Mouse (Mus musculus): Measurements from ENCODE around the gene Fcrlb. TPM values are rescaled to one million over a fixed set of nuclear protein-coding genes. Genes with fewer than 3 reads are reported as not detected.

The Fcrlb gene
- under 1 TPM in 1 of 2 experiments, not detected in 1; 0.49 TPM for polyA plus RNA-seq (2017; shearing (Covaris generic))

GRCm38 (mm10) chr1:170912891-170913615 is at the start of gene Fcrlb:
Gene Fcrlb, minus strand, starts transcription at chr1:170912941.

GRCm38 (mm10) chr1:170927378-170927777 is 14.6 kb upstream of the Fcrlb start, which contains the start of gene Fcrla:
Gene Fcrla, minus strand, starts transcription at chr1:170927583.

GRCm38 (mm10) chr1:170884978-170885561 is 27.7 kb downstream of the Fcrlb start, which contains the start of the genes Gm26620 and Dusp12:
Gene Gm26620, plus strand, starts transcription at chr1:170885065.
Gene Dusp12, minus strand, starts transcription at chr1:170885540.

GRCm38 (mm10) chr1:170867691-170868105 is 45.0 kb downstream of the Fcrlb start, which contains the start of gene Atf6:
Gene Atf6, minus strand, starts transcription at chr1:170867771.

Other genes starting within 250 kb of the Fcrlb start
- gene Atf6, start 45.2 kb downstream of the Fcrlb start, polyA plus RNA-seq (2017; shearing (Covaris generic)) = 10 to 100 TPM in 1 of 2 experiments, 1 to 10 TPM in 1; 8.7 to 12.1 TPM
- gene Gm26620, start 27.9 kb downstream of the Fcrlb start, polyA plus RNA-seq (2017; shearing (Covaris generic)) = not detected
- gene Dusp12, start 27.4 kb downstream of the Fcrlb start, polyA plus RNA-seq (2017; shearing (Covaris generic)) = 10 to 100 TPM; 24.2 to 31.6 TPM
- gene Fcrla, start 14.6 kb upstream of the Fcrlb start, polyA plus RNA-seq (2017; shearing (Covaris generic)) = 1 to 10 TPM in 1 of 2 experiments, under 1 TPM in 1; 0.49 to 1.1 TPM
- gene Fcgr2b, start 63.6 kb upstream of the Fcrlb start, polyA plus RNA-seq (2017; shearing (Covaris generic)) = 10 to 100 TPM in 1 of 2 experiments, under 1 TPM in 1; 0.27 to 11.4 TPM
- gene Fcgr4, start 106.0 kb upstream of the Fcrlb start, polyA plus RNA-seq (2017; shearing (Covaris generic)) = 1 to 10 TPM in 1 of 2 experiments, under 1 TPM in 1; 0.60 to 5.1 TPM
- 10 to 100 TPM in 1 of 2 experiments, 1 to 10 TPM in 1; 2.9 to 14.3 TPM for gene Fcgr3, start 152.0 kb upstream of the Fcrlb start, polyA plus RNA-seq (2017; shearing (Covaris generic))
- under 1 TPM; 0.44 to 0.68 TPM for gene Cfap126, start 201.0 kb upstream of the Fcrlb start, polyA plus RNA-seq (2017; shearing (Covaris generic))
- 100 to 1,000 TPM; 158 to 161 TPM for gene Sdhc, start 237.7 kb upstream of the Fcrlb start, polyA plus RNA-seq (2017; shearing (Covaris generic))
- under 1 TPM in 1 of 2 experiments, not detected in 1; 0.14 TPM for gene Mpz, start 237.8 kb upstream of the Fcrlb start, polyA plus RNA-seq (2017; shearing (Covaris generic))

Data from activated CD4-positive, CD25-positive, alpha-beta regulatory T cell (primary cell).